Mouse (Mus musculus) hindbrain, embryonic 11.5 days (tissue): ENCODE results near the gene C130073F10Rik. TPM values are rescaled to one million over a fixed set of nuclear protein-coding genes. Genes with fewer than 3 reads are reported as not detected.
"Not testable (repeated sequence)": the region's sequence is repeated elsewhere in the genome, so short reads cannot be mapped to it uniquely, and the experiment has no call there.

Experiments
- ATAC-seq: fragments of 200-750 bp; cut with Nextera tagmentation; 2 replicates; pipeline ENCODE4 v1.8.0; 2017; ENCODE audit warnings: mild to moderate bottlenecking, moderate TSS enrichment, moderate library complexity; ENCODE audit not compliant: low FRiP score
- DNase-seq: peaks from one replicate; pipeline ENCODE4 v3.0.0-alpha.2; 2015; ENCODE audit warnings: low spot score
- H3K27ac ChIP-seq: fragments of 300-500 bp; sonication (generic); 2 replicates; pipeline ENCODE4 v1.5.1; 2014; ENCODE audit warnings: mild to moderate bottlenecking, low read depth, low read length
- H3K27me3 ChIP-seq: fragments of 300-500 bp; sonication (generic); 2 replicates; pipeline ENCODE4 v1.6.1; 2014; ENCODE audit warnings: mild to moderate bottlenecking, low read length, moderate library complexity, mixed read lengths; ENCODE audit not compliant: control insufficient read depth, insufficient read depth
- H3K36me3 ChIP-seq: fragments of 300-500 bp; sonication (generic); 2 replicates; pipeline ENCODE4 v1.6.1; 2014; ENCODE audit warnings: mild to moderate bottlenecking, low read length, moderate library complexity, mixed read lengths; ENCODE audit not compliant: control insufficient read depth, insufficient read depth
- H3K4me1 ChIP-seq: fragments of 300-500 bp; sonication (generic); replicated peaks from 2 replicates; pipeline ENCODE4 v1.6.1; 2014; ENCODE audit warnings: low read length, mixed read lengths; ENCODE audit not compliant: control insufficient read depth, insufficient read depth
- H3K4me2 ChIP-seq: fragments of 300-500 bp; sonication (generic); replicated peaks from 2 replicates; pipeline ENCODE4 v1.6.1; 2014; ENCODE audit warnings: mild to moderate bottlenecking, low read depth, low read length
- H3K4me3 ChIP-seq: fragments of 300-500 bp; sonication (generic); 2 replicates; pipeline ENCODE4 v1.5.1; 2014; ENCODE audit warnings: low read depth, low read length
- H3K9ac ChIP-seq: fragments of 300-500 bp; sonication (generic); 2 replicates; pipeline ENCODE4 v1.6.1; 2014; ENCODE audit warnings: low read depth, low read length
- H3K9me3 ChIP-seq: fragments of 300-500 bp; sonication (generic); 2 replicates; pipeline ENCODE4 v1.6.1; 2016; ENCODE audit warnings: low read length; ENCODE audit not compliant: control insufficient read depth
- WGBS: fragments of 180-500 bp; shearing (Covaris S2); extraction: QIAGEN DNeasy Blood & Tissue Kit; methylation state at CpG from one replicate; pipeline ENCODE4 v1.1.7; 2014; 5-methylcytosine and 5-hydroxymethylcytosine counted together
- polyA plus RNA-seq: library from polyadenylated mRNA; unstranded; fragments of >200 nt; fragmentation: Nextera tagmentation; extraction: Ambion mirVana; gene quantifications from 2 replicates; pipeline ENCODE4 v1.2.1, GENCODE M21; 2014

Gene C130073F10Rik
- polyA plus RNA-seq, 1 experiment from 2014 or later = not detected

DNA sequence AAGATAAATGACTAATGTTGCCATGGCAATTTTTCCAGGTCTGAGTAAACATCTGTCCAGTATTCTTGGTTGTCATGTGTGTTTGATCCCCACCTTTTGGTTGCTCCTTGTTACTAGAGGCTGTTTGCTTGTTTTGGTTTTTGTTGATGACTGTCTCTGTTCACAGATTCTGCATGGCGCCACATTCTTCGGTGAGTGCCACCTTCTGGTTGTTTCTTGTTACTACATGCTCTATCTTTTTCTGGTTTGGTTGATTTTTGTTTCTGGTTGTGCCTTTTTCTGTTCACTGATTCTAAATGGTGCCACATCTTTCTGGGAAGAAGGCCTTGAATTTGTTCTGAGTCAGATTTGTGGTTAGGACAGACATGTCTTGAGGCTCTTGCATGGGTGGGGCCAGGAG is 42.7 kb downstream of the C130073F10Rik start:
- Histone ChIP-seq H3K9me3 (peaks cover 3% of the 10 kb centered on the region; the same call in 1 of the 2 replicates), H3K4me3 (no peak overlapping the region), H3K9ac (no peak overlapping the region), H3K27ac (no peak overlapping the region), H3K36me3 (no peaks in the 10 kb centered on the region), H3K4me2 (no peak overlapping the region), H3K27me3 (no peaks in the 10 kb centered on the region), H3K4me1 (no peaks in the 10 kb centered on the region)
- DNase-seq = no peak
- no peak for ATAC-seq
- 68% methylated on average over 2 of the region's 2 CpGs for WGBS

DNA sequence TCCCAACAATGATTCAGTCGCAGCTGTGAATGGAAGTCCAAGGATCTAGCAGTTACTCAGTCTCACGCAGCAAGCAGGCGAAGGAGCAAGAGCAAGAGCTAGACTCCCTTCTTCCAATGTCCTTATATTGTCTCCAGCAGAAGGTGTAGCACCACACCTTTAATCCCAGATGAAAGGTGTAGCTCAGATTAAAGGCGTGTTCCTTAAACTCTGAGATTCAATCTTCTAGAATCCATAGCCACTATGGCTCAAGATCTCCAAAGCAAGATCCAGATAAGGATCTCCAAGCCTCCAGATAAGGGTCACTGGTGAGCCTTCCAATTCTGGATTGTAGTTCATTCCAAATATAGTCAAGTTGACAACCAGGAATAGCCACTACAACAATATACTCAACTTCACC is 49.7 kb downstream of the C130073F10Rik start, which contains the start of gene B020004J07Rik:
TSS of gene B020004J07Rik (minus strand) at position 101 of the 400 bp plus-strand sequence.
- H3K27ac ChIP-seq, H3K4me1 ChIP-seq, H3K9me3 ChIP-seq, H3K36me3 ChIP-seq, H3K4me2 ChIP-seq, H3K9ac ChIP-seq, DNase-seq, H3K27me3 ChIP-seq, H3K4me3 ChIP-seq, ATAC-seq: not testable (repeated sequence)
- 85% methylated on average over 3 of the region's 4 CpGs for WGBS

Other genes with a start within 250 kb of the C130073F10Rik start
- 78.1 and 83.3 TPM in 2 replicates for gene Leprot, start 246.1 kb downstream of the C130073F10Rik start, polyA plus RNA-seq
- gene Lepr, start 176.4 kb downstream of the C130073F10Rik start, polyA plus RNA-seq = 5.3 and 6.5 TPM in 2 replicates
- not detected in 2 replicates for gene B020004J07Rik, start 49.8 kb downstream of the C130073F10Rik start, polyA plus RNA-seq
- gene Gm12800, start 15.3 kb upstream of the C130073F10Rik start, polyA plus RNA-seq = not detected in 2 replicates
- not detected in 2 replicates for gene Gm12794, start 46.6 kb upstream of the C130073F10Rik start, polyA plus RNA-seq
- not detected in 2 replicates for gene Gm12790, start 87.3 kb upstream of the C130073F10Rik start, polyA plus RNA-seq
- gene Gm12789, start 92.8 kb upstream of the C130073F10Rik start, polyA plus RNA-seq = not detected in 2 replicates
- gene Pde4b, start 193.8 kb upstream of the C130073F10Rik start, polyA plus RNA-seq = 7.0 and 8.2 TPM in 2 replicates